Mouse (Mus musculus) skeletal muscle tissue, postnatal 0 days (tissue): ENCODE results near the gene Zfp746. TPM values are rescaled to one million over a fixed set of nuclear protein-coding genes. Genes with fewer than 3 reads are reported as not detected.

Experiments
- microRNA-seq, 2 experiments: library from miRNA; unstranded; fragments of <30 nt; microRNA quantifications; one replicate each; pipeline ENCODE4; 2016
- polyA plus RNA-seq: library from polyadenylated mRNA; unstranded; fragments of >200 nt; fragmentation: Nextera tagmentation; extraction: Ambion mirVana; gene quantifications from 2 replicates; pipeline ENCODE4 v1.2.1, GENCODE M21; 2015

Zfp746 gene
- polyA plus RNA-seq: 7.6 and 8.7 TPM in 2 replicates

GRCm38 (mm10) chr6:48086471-48086878 lies at the start of gene Zfp746:
Gene Zfp746, minus strand, starts transcription at chr6:48086593.

GRCm38 (mm10) chr6:48048426-48049272 lies 37.7 kb downstream of the Zfp746 start, which contains the start of gene Zfp777:
Gene Zfp777, minus strand, starts transcription at chr6:48048911.

Small RNAs within 50 kb of the gene (microRNA-seq; reads per million reads assigned to microRNA genes)
- 0 to 0.21 reads per million in 2 experiments for gene Gm24563

Other genes starting within 250 kb of the Zfp746 start
- 6.3 and 7.1 TPM in 2 replicates for gene Zfp282, start 209.4 kb downstream of the Zfp746 start, polyA plus RNA-seq
- gene Zfp212, start 166.1 kb downstream of the Zfp746 start, polyA plus RNA-seq: 6.9 and 8.7 TPM in 2 replicates
- gene Zfp956, start 133.2 kb downstream of the Zfp746 start, polyA plus RNA-seq: 3.4 and 3.6 TPM in 2 replicates
- gene Zfp777, start 37.7 kb downstream of the Zfp746 start, polyA plus RNA-seq: 3.0 and 3.2 TPM in 2 replicates